Mouse (Mus musculus) lung, embryonic 15.5 days (tissue): ENCODE results near the gene Rbm48. TPM values are rescaled to one million over a fixed set of nuclear protein-coding genes. Genes with fewer than 3 reads are reported as not detected.

Experiments
- ATAC-seq: fragments of 200-750 bp; cut with Nextera tagmentation; 2 replicates; pipeline ENCODE4 v1.8.0; 2017; ENCODE audit warnings: moderate number of reproducible peaks, borderline replicate concordance; ENCODE audit not compliant: low FRiP score, low TSS enrichment; ENCODE audit errors: extremely low read depth
- H3K27ac ChIP-seq: fragments of 300-500 bp; sonication (generic); 2 replicates; pipeline ENCODE4 v1.5.1; 2015; ENCODE audit warnings: moderate library complexity, mild to moderate bottlenecking, inconsistent platforms
- H3K27me3 ChIP-seq: fragments of 300-500 bp; sonication (generic); 2 replicates; pipeline ENCODE4 v1.6.1; 2015; ENCODE audit warnings: inconsistent platforms
- H3K36me3 ChIP-seq: fragments of 300-500 bp; sonication (generic); 2 replicates; pipeline ENCODE4 v1.6.1; 2015; ENCODE audit warnings: inconsistent platforms
- H3K4me1 ChIP-seq: fragments of 300-500 bp; sonication (generic); 2 replicates; pipeline ENCODE4 v1.6.1; 2015; ENCODE audit warnings: inconsistent platforms
- H3K4me2 ChIP-seq: fragments of 300-500 bp; sonication (generic); 2 replicates; pipeline ENCODE4 v1.6.1; 2015; ENCODE audit warnings: inconsistent platforms, mild to moderate bottlenecking, moderate library complexity
- H3K4me3 ChIP-seq: fragments of 300-500 bp; sonication (generic); 2 replicates; pipeline ENCODE4 v1.5.1; 2015; ENCODE audit warnings: mild to moderate bottlenecking, inconsistent platforms
- H3K9ac ChIP-seq: fragments of 300-500 bp; sonication (generic); 2 replicates; pipeline ENCODE4 v1.6.1; 2015; ENCODE audit warnings: inconsistent platforms
- H3K9me3 ChIP-seq: fragments of 300-500 bp; sonication (generic); 2 replicates; pipeline ENCODE4 v1.6.1; 2016; ENCODE audit warnings: inconsistent platforms
- WGBS: fragments of 180-500 bp; shearing (Covaris S2); methylation state at CpG from one replicate; pipeline ENCODE4 v1.1.7; 2015; 5-methylcytosine and 5-hydroxymethylcytosine counted together
- polyA plus RNA-seq: library from polyadenylated mRNA; unstranded; fragments of >200 nt; fragmentation: Nextera tagmentation; extraction: Ambion mirVana; gene quantifications from 2 replicates; pipeline ENCODE4 v1.2.1, GENCODE M21; 2015

Rbm48 gene
- polyA plus RNA-seq, 1 experiment from 2014 or later: 13.9 TPM

DNA sequence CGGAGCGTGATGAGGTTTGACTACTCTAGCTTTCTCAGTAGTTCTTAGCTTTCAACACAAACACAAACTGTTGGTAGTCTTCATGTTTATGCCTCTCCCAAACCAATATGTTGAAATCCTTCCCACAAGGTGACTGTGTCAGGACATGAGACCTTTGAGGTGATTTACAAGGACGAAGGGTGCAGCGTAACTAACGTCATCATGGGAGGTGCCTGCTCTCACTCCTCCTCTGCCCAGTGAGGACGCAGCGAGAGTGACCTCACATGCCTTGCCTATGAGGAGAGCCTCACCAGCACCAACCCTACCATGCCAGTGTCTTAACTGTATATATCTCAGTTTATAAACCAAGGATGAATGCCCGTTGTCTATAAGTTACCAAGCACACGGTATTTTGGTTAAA is 10.7 kb upstream of the Rbm48 start:
- Histone ChIP-seq H3K27ac (no peak overlapping the region), H3K4me1 (no peaks in the 10 kb centered on the region), H3K9me3 (no peaks in the 10 kb centered on the region), H3K9ac (no peak overlapping the region), H3K4me2 (no peak overlapping the region), H3K36me3 (peaks cover 23% of the 10 kb centered on the region), H3K4me3 (no peak overlapping the region), H3K27me3 (no peaks in the 10 kb centered on the region)
- no peak for ATAC-seq
- 91% methylated on average over 9 of the region's 9 CpGs for WGBS

DNA sequence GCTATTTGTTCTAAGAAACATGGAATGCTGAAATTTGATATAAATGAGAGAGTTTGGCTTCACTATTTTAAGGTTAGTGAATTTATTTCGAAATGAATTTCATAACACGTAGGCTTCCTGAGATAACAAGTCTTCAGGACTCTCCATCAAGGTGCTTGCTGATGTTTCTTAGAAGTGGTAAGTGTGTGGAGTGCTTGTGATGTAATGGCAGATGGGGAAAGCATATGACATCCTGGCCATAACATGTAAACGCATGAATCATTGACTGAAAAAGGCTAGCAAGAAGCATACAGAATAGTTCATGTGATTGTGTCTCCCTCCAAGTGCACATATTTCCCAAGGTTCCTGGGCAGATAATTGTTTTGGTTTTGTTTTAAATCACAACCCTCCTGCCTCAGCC is 4.4 kb upstream of the Rbm48 start:
- Histone ChIP-seq H3K9me3 (no peaks in the 10 kb centered on the region), H3K4me2 (no peak overlapping the region), H3K27me3 (no peaks in the 10 kb centered on the region), H3K4me1 (peaks cover 5% of the 10 kb centered on the region; the same call in 1 of the 2 replicates), H3K9ac (no peak overlapping the region), H3K36me3 (peaks cover 5% of the 10 kb centered on the region; the same call in 1 of the 2 replicates), H3K27ac (no peak overlapping the region), H3K4me3 (no peak overlapping the region)
- WGBS: 83% methylated on average over 3 of the region's 3 CpGs
- ATAC-seq: no peak

- Histone ChIP-seq H3K4me1 (peaks cover 6% of the 10 kb centered on the region), H3K9me3 (no peaks in the 10 kb centered on the region), H3K4me2 (no peak overlapping the region), H3K27ac (no peak overlapping the region), H3K9ac (no peak overlapping the region), H3K36me3 (no peaks in the 10 kb centered on the region), H3K4me3 (no peak overlapping the region), H3K27me3 (no peaks in the 10 kb centered on the region)
- 72% methylated on average over 1 of the region's 1 CpGs for WGBS
- ATAC-seq: no peak
These were observed 3.9 kb upstream of the Rbm48 start for GRCm38 (mm10) chr5:3600298-3600697.

GRCm38 (mm10) chr5:3598766-3599165 is 2.4 kb upstream of the Rbm48 start:
- Histone ChIP-seq H3K4me2 (no peak overlapping the region), H3K36me3 (0 out of 2 replicates have a peak, but pooled peaks cover under 1% of the 10 kb centered on the region), H3K9me3 (no peaks in the 10 kb centered on the region), H3K4me3 (no peak overlapping the region), H3K9ac (no peak overlapping the region), H3K4me1 (peaks cover 13% of the 10 kb centered on the region), H3K27me3 (no peaks in the 10 kb centered on the region), H3K27ac (no peak overlapping the region)
- 88% methylated on average over 5 of the region's 5 CpGs for WGBS
- no peak for ATAC-seq

GRCm38 (mm10) chr5:3597171-3597570 is 786 bp upstream of the Rbm48 start:
- peak overlapping the region; percentile 68 for H3K9ac ChIP-seq
- H3K4me1 ChIP-seq: peaks cover 13% of the 10 kb centered on the region
- ATAC-seq: no peak

GRCm38 (mm10) chr5:3595693-3596398 is 539 bp downstream of the Rbm48 start, which contains the start of gene Pex1:
Pex1 (plus strand) TSS chr5:3596066.
- Histone ChIP-seq H3K9ac (peak within 1 kb of the TSS; percentile 68), H3K27ac (peak within 1 kb of the TSS; percentile 74), H3K4me2 (peak within 1 kb of the TSS; percentile 73), H3K9me3 (no peaks in the 10 kb centered on the region), H3K4me1 (peaks cover 13% of the 10 kb centered on the region), H3K36me3 (peaks cover 19% of the 10 kb centered on the region), H3K27me3 (no peaks in the 10 kb centered on the region), H3K4me3 (peak within 1 kb of the TSS; percentile 86)
- WGBS: under 1% methylated on average over 50 of the region's 50 CpGs
- peak; percentile 99 for ATAC-seq

More at GRCm38 (mm10) chr5:3597171-3597570, 786 bp upstream of the Rbm48 start:
- Histone ChIP-seq H3K36me3 (0 out of 2 replicates have a peak, but pooled peaks cover 7% of the 10 kb centered on the region), H3K4me2 (peak overlapping the region; percentile 71), H3K9me3 (no peaks in the 10 kb centered on the region), H3K27ac (no peak overlapping the region), H3K27me3 (no peaks in the 10 kb centered on the region), H3K4me3 (peak overlapping the region; percentile 86)

DNA sequence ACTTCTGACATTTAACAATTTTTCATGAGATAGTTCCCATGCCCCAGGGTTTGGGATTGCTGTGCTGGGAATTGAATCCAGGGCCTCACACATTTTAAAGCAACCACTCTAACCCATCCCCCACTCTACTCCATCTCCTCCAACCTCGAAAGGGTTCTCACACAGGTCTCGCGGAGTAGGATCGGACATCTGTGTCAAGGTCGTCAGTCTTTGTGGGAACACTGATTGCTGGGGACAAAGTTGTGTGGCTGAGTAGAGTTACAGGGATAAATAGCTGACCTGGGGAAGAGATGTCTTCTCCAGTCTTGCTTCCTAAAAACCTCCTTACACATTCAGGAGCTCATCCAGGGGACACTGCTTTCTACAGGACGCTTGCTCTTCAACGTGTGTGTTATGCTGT is 17.3 kb downstream of the Rbm48 start:
- ATAC-seq: no peak
- peaks cover 89% of the 10 kb centered on the region for H3K36me3 ChIP-seq
- H3K4me2 ChIP-seq: no peak overlapping the region
- H3K4me3 ChIP-seq: no peak overlapping the region
- no peak overlapping the region for H3K9ac ChIP-seq
- no peaks in the 10 kb centered on the region for H3K9me3 ChIP-seq
- H3K27ac ChIP-seq: no peak overlapping the region
- 94% methylated on average over 7 of the region's 7 CpGs for WGBS
- H3K4me1 ChIP-seq: no peaks in the 10 kb centered on the region
- H3K27me3 ChIP-seq: no peaks in the 10 kb centered on the region

- 75% methylated on average over 2 of the region's 2 CpGs for WGBS
- Histone ChIP-seq H3K27me3 (no peaks in the 10 kb centered on the region), H3K27ac (no peak overlapping the region), H3K9me3 (no peaks in the 10 kb centered on the region), H3K4me2 (no peak overlapping the region), H3K9ac (no peak overlapping the region), H3K4me3 (no peak overlapping the region), H3K36me3 (peaks cover 91% of the 10 kb centered on the region), H3K4me1 (no peaks in the 10 kb centered on the region)
- no peak for ATAC-seq
These were observed 18.4 kb downstream of the Rbm48 start for GRCm38 (mm10) chr5:3577939-3578338.

DNA sequence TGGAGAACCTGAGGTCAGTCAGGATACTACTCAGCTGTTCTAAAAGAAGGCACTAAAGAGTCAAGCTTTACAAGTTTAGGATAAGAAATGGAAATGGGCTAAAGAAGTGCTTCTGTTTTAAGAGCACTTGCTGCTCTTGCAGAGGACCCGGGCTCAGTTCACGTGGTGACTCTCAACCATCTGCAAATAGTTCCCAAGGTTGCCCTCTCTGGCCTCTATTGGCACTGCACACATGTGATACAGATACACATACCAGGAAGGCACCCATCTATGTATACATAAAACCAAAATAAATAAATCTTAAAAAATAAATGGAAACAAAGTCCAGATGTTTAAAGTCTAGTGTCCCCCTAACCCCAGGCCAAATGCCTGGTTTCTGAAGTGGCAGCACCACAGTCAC is 21.6 kb downstream of the Rbm48 start:
- no peaks in the 10 kb centered on the region for H3K4me1 ChIP-seq
- H3K4me3 ChIP-seq: no peak overlapping the region
- H3K9me3 ChIP-seq: no peaks in the 10 kb centered on the region
- WGBS: 91% methylated on average over 2 of the region's 2 CpGs
- H3K27ac ChIP-seq: no peak overlapping the region
- no peak overlapping the region for H3K9ac ChIP-seq
- H3K4me2 ChIP-seq: no peak overlapping the region
- H3K27me3 ChIP-seq: no peaks in the 10 kb centered on the region
- ATAC-seq: no peak
- peaks cover 95% of the 10 kb centered on the region for H3K36me3 ChIP-seq

DNA sequence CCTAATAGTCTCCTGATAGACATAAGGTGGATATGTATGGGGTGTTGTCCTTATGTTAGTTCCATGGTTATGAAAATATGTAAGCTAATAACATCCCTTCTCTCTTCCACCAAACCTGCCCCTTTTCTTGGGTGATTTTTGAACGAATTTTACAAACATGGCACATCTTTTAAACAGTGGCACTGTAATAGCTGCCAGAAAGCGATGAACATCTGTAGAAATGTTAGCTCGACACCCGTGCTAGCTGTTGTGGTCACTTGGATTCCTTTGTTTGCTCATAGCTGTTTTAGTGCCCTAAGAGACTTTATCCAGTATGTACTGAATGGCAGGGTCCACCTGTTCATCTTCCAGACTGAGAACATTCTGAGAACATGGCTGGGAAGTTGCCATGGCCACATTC is 25.1 kb downstream of the Rbm48 start, which contains the start of gene 1700109H08Rik:
Gene 1700109H08Rik, plus strand, starts transcription at position 301 of the 400 bp plus-strand sequence.
- Histone ChIP-seq H3K27me3 (no peaks in the 10 kb centered on the region), H3K36me3 (peaks cover 88% of the 10 kb centered on the region), H3K9me3 (no peaks in the 10 kb centered on the region), H3K9ac (no peak within 1 kb of the TSS), H3K4me2 (no peak within 1 kb of the TSS), H3K4me3 (no peak within 1 kb of the TSS), H3K27ac (no peak within 1 kb of the TSS), H3K4me1 (no peaks in the 10 kb centered on the region)
- ATAC-seq: no peak
- WGBS: 91% methylated on average over 4 of the region's 4 CpGs

DNA sequence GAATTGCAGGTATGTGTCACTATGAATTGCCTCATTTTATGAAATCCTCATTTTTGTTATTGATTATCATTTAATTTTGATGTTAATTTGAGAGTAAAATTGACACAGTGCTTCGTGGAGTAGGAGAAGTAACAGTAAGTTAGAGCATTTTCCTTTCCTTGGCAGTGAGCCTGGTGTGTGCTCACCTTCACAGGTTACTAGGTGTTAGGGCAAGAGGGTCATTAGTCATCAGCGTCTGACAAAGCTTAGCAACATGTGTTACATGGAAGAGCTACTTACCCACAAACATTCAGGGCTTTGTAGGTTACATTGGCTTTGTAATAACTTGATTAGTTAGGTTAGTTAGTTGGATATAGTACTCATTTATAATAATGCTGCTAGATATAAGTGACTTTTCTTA is 42.2 kb downstream of the Rbm48 start:
- Histone ChIP-seq H3K4me1 (no peaks in the 10 kb centered on the region), H3K4me2 (no peak overlapping the region), H3K27ac (no peak overlapping the region), H3K4me3 (no peak overlapping the region), H3K9ac (no peak overlapping the region), H3K27me3 (no peaks in the 10 kb centered on the region), H3K36me3 (peaks cover 32% of the 10 kb centered on the region), H3K9me3 (no peaks in the 10 kb centered on the region)
- 83% methylated on average over 2 of the region's 2 CpGs for WGBS
- ATAC-seq: no peak

DNA sequence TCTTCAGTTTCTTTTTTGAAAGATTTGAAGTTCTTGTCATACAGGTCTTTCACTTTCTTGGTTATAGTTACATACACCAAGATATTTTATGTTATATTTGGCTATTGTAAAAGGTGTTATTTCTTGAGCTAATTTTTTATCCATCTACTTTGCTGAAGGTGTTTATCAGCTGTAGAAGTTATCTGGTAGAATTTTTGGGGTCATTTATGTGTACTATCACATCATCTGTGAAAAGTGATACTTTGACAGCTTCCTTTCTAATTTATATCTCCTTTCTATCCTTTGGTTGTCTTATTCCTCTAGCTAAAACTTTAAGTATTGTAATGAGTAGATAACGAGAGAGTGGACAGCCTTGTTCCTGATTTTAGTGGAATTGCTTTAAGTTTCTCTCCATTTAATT is 44.9 kb downstream of the Rbm48 start:
- no peaks in the 10 kb centered on the region for H3K9me3 ChIP-seq
- no peak overlapping the region for H3K4me3 ChIP-seq
- 98% methylated on average over 1 of the region's 1 CpGs for WGBS
- H3K27me3 ChIP-seq: no peaks in the 10 kb centered on the region
- H3K36me3 ChIP-seq: peaks cover 23% of the 10 kb centered on the region
- ATAC-seq: no peak
- no peaks in the 10 kb centered on the region for H3K4me1 ChIP-seq
- H3K27ac ChIP-seq: no peak overlapping the region
- no peak overlapping the region for H3K9ac ChIP-seq
- H3K4me2 ChIP-seq: no peak overlapping the region
